Mouse (Mus musculus) induced T-regulatory cell, adult 2 months (primary cell): ENCODE data around the gene Col8a2.

Experiments used
- DNase-seq: peaks from one replicate; pipeline ENCODE4 v3.0.0-alpha.2; 2012; ENCODE audit warnings: low read depth

The Col8a2 gene

GRCm38 (mm10) chr4:126331751-126332150, 45.2 kb downstream of the Col8a2 start:
- DNase-seq, result no peak

GRCm38 (mm10) chr4:126332358-126332757, 45.8 kb downstream of the Col8a2 start:
- peak; percentile 63 for DNase-seq

- DNase-seq, result no peak
Observed at GRCm38 (mm10) chr4:126339461-126339860, 52.9 kb downstream of the Col8a2 start.

GRCm38 (mm10) chr4:126343451-126343850, 56.9 kb downstream of the Col8a2 start:
- DNase-seq, result no peak

GRCm38 (mm10) chr4:126360069-126360468, 73.5 kb downstream of the Col8a2 start:
- DNase-seq, result no peak
